Comparison of ENCODE assay signal across 18 mouse cellular contexts in genomic region chr19:32330231-32330630, GRCm38 (mm10). TPM values are rescaled to one million over a fixed set of nuclear protein-coding genes. Genes with fewer than 3 reads are reported as not detected.
A peak's percentile ranks its signal among the peaks of the same experiment; 100 is the strongest.
DNase-seq lines count a peak whose midpoint lies in the region; ATAC-seq lines count a peak whose summit lies in the region.
"Had no signal": no experiment of that assay in that cellular context is flagged by ENCODE, and none has a peak within 500 bp of the region (broad histone marks: within the 10 kb centered on the region; RNA-seq: fewer than 3 reads in every experiment).

No protein-coding gene starts in this region.

- no peaks in the 10 kb centered on the region for H3K27me3 ChIP-seq in heart, embryonic 12.5 days (replicated peaks)
- H3K27me3 ChIP-seq: limb, embryonic 15.5 days; midbrain, embryonic 13.5 days had no signal

- H3K9ac ChIP-seq in heart, embryonic 12.5 days, result no peak overlapping the region
- H3K9ac ChIP-seq: limb, embryonic 15.5 days; midbrain, embryonic 13.5 days had no signal

- no peak overlapping the region for H3K4me3 ChIP-seq in heart, embryonic 12.5 days
- H3K4me3 ChIP-seq in brown adipose tissue, adult 24 weeks (ENCODE audit: insufficient read depth, low read depth, low read length), result no peak overlapping the region
- H3K4me3 ChIP-seq: embryonic facial prominence, embryonic 10.5 days; erythroblast, embryonic 14.5 days; hindbrain, embryonic 10.5 days; limb, embryonic 15.5 days; midbrain, embryonic 13.5 days had no signal

- H3K36me3 ChIP-seq in heart, embryonic 12.5 days, result no peaks in the 10 kb centered on the region
- H3K36me3 ChIP-seq: embryonic facial prominence, embryonic 10.5 days; hindbrain, embryonic 10.5 days; limb, embryonic 15.5 days; midbrain, embryonic 13.5 days had no signal

- WGBS in heart, embryonic 12.5 days, result 64% methylated on average over 3 of the region's 3 CpGs

- H3K4me1 ChIP-seq in heart, embryonic 12.5 days (replicated peaks), result peaks cover 49% of the 10 kb centered on the region
- peaks cover 23% of the 10 kb centered on the region for H3K4me1 ChIP-seq in brown adipose tissue, adult 24 weeks (ENCODE audit: control insufficient read depth, insufficient read depth, insufficient read length, low read length)
- H3K4me1 ChIP-seq: hindbrain, embryonic 10.5 days; midbrain, embryonic 13.5 days had no signal

- no peak for ATAC-seq in heart, embryonic 12.5 days (ENCODE audit: insufficient number of reproducible peaks, low FRiP score)
- ATAC-seq in megakaryocyte progenitor cell, adult 5-6 weeks (replicated peaks; ENCODE audit: poor library complexity), result peak; percentile 71
- ATAC-seq: forebrain, embryonic 16.5 days; midbrain, embryonic 13.5 days had no signal

- intact Hi-C loops in heart, postnatal 36 days (cut with DNase I), result no loop called here

- 0 out of 2 replicates have a peak overlapping the region, but pooled peaks have one; percentile 1 for H3K27ac ChIP-seq in heart, embryonic 12.5 days (ENCODE audit: poor library complexity, severe bottlenecking)
- peak overlapping the region; percentile 41; the same call in 1 of the 2 replicates for H3K27ac ChIP-seq in brown adipose tissue, adult 24 weeks (replicated peaks; ENCODE audit: low read depth, low read length)
- H3K27ac ChIP-seq: embryonic facial prominence, embryonic 10.5 days; hindbrain, embryonic 10.5 days; limb, embryonic 15.5 days; midbrain, embryonic 13.5 days had no signal

- H3K9me3 ChIP-seq in heart, embryonic 12.5 days (replicated peaks), result no peaks in the 10 kb centered on the region
- H3K9me3 ChIP-seq: embryonic facial prominence, embryonic 10.5 days; hindbrain, embryonic 10.5 days; limb, embryonic 15.5 days; midbrain, embryonic 13.5 days had no signal

- no peak for DNase-seq in heart, postnatal 36 days
- DNase-seq in 416B (ENCODE audit: low read depth), result peak; percentile 32
- no peak for DNase-seq in embryo, embryonic 10 days (ENCODE audit: low spot score)
- no peak for DNase-seq in c-Kit-positive CD71-positive TER-119-positive erythroid progenitor cells, embryonic 14.5 days (ENCODE audit: low spot score)
- DNase-seq: gastrocnemius, postnatal 10 days; kidney, adult 9 months; lung, adult 18-20 months; lung, postnatal 4 days; thymus, adult 18-20 months had no signal

- no peak overlapping the region for H3K4me2 ChIP-seq in heart, embryonic 12.5 days
- H3K4me2 ChIP-seq: limb, embryonic 15.5 days; midbrain, embryonic 13.5 days had no signal

RNA-seq across cellular contexts. Expression of gene Sgms1, which starts 59.3 kb away (rescaled TPM):
- 45.0 and 49.9 TPM in 2 replicates for polyA plus RNA-seq in heart, embryonic 12.5 days (2016; fragmentation: Nextera tagmentation; extraction: Ambion mirVana)
- 10 to 100 TPM; 60.2 to 76.0 TPM for total RNA-seq in heart, postnatal 36 days (2021)
- polyA plus RNA-seq in brown adipose tissue, adult 24 weeks (2012; ENCODE audit: insufficient read depth, insufficient read length, missing spikeins), result 14.6 and 17.3 TPM in 2 replicates
- total RNA-seq in megakaryocyte progenitor cell, adult 5-6 weeks (2015), result 15.9 and 24.8 TPM in 2 replicates
- total RNA-seq in megakaryocyte progenitor cell, adult 5-6 weeks (2017), result 16.4 and 21.5 TPM in 2 replicates
